Mouse (Mus musculus) forebrain, postnatal 0 days (tissue): ENCODE measurements around the gene Adamts3. TPM values are rescaled to one million over a fixed set of nuclear protein-coding genes. Genes with fewer than 3 reads are reported as not detected.

Experiments
- ATAC-seq: fragments of 200-750 bp; cut with Nextera tagmentation; 2 replicates; pipeline ENCODE4 v1.8.0; 2017; ENCODE audit warnings: mild to moderate bottlenecking, moderate library complexity
- DNase-seq: peaks from one replicate; pipeline ENCODE4 v3.0.0-alpha.2; 2015
- H3K27ac ChIP-seq: fragments of 300-500 bp; sonication (generic); 2 replicates; pipeline ENCODE4 v1.5.1; 2014; ENCODE audit warnings: low read depth, mild to moderate bottlenecking, antibody characterized with exemption, low read length, moderate library complexity, mixed read lengths
- H3K27me3 ChIP-seq: fragments of 300-500 bp; sonication (generic); 2 replicates; pipeline ENCODE4 v1.6.1; 2014; ENCODE audit warnings: mild to moderate bottlenecking, low read length, mixed read lengths; ENCODE audit not compliant: insufficient read depth
- H3K36me3 ChIP-seq: fragments of 300-500 bp; sonication (generic); 2 replicates; pipeline ENCODE4 v1.6.1; 2014; ENCODE audit warnings: mild to moderate bottlenecking, moderate library complexity; ENCODE audit not compliant: insufficient read depth
- H3K4me1 ChIP-seq: fragments of 300-500 bp; sonication (generic); 2 replicates; pipeline ENCODE4 v1.6.1; 2014; ENCODE audit warnings: antibody characterized with exemption; ENCODE audit not compliant: insufficient read depth
- H3K4me2 ChIP-seq: fragments of 300-500 bp; sonication (generic); 2 replicates; pipeline ENCODE4 v1.6.1; 2014; ENCODE audit warnings: low read depth, mild to moderate bottlenecking, moderate library complexity
- H3K4me3 ChIP-seq: fragments of 300-500 bp; sonication (generic); 2 replicates; pipeline ENCODE4 v1.5.1; 2014; ENCODE audit warnings: low read depth, low read length, mixed read lengths
- H3K9ac ChIP-seq: fragments of 300-500 bp; sonication (generic); 2 replicates; pipeline ENCODE4 v1.6.1; 2014; ENCODE audit warnings: mild to moderate bottlenecking
- H3K9me3 ChIP-seq: fragments of 300-500 bp; sonication (generic); 2 replicates; pipeline ENCODE4 v1.6.1; 2016; ENCODE audit warnings: low read length
- CTCF ChIP-seq: sonication (generic); IDR thresholded peaks from 2 replicates; pipeline ENCODE4 v1.5.1; 2016; ENCODE audit warnings: antibody characterized with exemption, control low read depth, low read depth
- WGBS: fragments of 180-500 bp; shearing (Covaris S2); extraction: QIAGEN DNeasy Blood & Tissue Kit; methylation state at CpG from one replicate; pipeline ENCODE4 v1.1.7; 2014; 5-methylcytosine and 5-hydroxymethylcytosine counted together
- polyA plus RNA-seq: library from polyadenylated mRNA; unstranded; fragments of >200 nt; fragmentation: Nextera tagmentation; extraction: Ambion mirVana; gene quantifications from 2 replicates; pipeline ENCODE4 v1.2.1, GENCODE M21; 2015
- total RNA-seq: library from RNA; depleted of rRNA; stranded (reverse); fragments of >200 nt; gene quantifications from 2 replicates; pipeline ENCODE4 v1.2.3, GENCODE M21; 2014

Adamts3 gene
- total and polyA plus RNA-seq, 2 experiments from 2014 or later, result 5.8 to 27.0 TPM

GRCm38 (mm10) chr5:89748185-89748884 lies 134.8 kb downstream of the Adamts3 start:
- H3K27ac ChIP-seq, result no peak overlapping the region
- WGBS, result 96% methylated on average over 2 of the region's 2 CpGs
- H3K9me3 ChIP-seq, result no peaks in the 10 kb centered on the region
- H3K27me3 ChIP-seq, result no peaks in the 10 kb centered on the region
- no peak for ATAC-seq
- H3K4me3 ChIP-seq, result no peak overlapping the region
- no peak overlapping the region for H3K9ac ChIP-seq
- no peaks in the 10 kb centered on the region for H3K36me3 ChIP-seq
- no peak overlapping the region for H3K4me2 ChIP-seq
- no peaks in the 10 kb centered on the region for H3K4me1 ChIP-seq
- no peak for DNase-seq
- no peak for TF ChIP-seq CTCF

- DNase-seq, result no peak
- Histone ChIP-seq H3K4me1 (no peaks in the 10 kb centered on the region), H3K9ac (no peak overlapping the region), H3K27me3 (no peaks in the 10 kb centered on the region), H3K9me3 (no peaks in the 10 kb centered on the region), H3K4me3 (no peak overlapping the region), H3K36me3 (no peaks in the 10 kb centered on the region), H3K4me2 (no peak overlapping the region), H3K27ac (no peak overlapping the region)
- WGBS, result 89% methylated on average over 5 of the region's 5 CpGs
- no peak for ATAC-seq
- no peak for TF ChIP-seq CTCF
These were observed 135.9 kb downstream of the Adamts3 start for GRCm38 (mm10) chr5:89747149-89747659.

GRCm38 (mm10) chr5:89745112-89745511 lies 138.0 kb downstream of the Adamts3 start:
- TF ChIP-seq CTCF, result no peak
- no peak for DNase-seq
- Histone ChIP-seq H3K4me2 (no peak overlapping the region), H3K36me3 (no peaks in the 10 kb centered on the region), H3K9ac (no peak overlapping the region), H3K4me3 (no peak overlapping the region), H3K27me3 (no peaks in the 10 kb centered on the region), H3K27ac (no peak overlapping the region), H3K4me1 (no peaks in the 10 kb centered on the region), H3K9me3 (no peaks in the 10 kb centered on the region)
- ATAC-seq, result no peak
- 76% methylated on average over 2 of the region's 2 CpGs for WGBS

GRCm38 (mm10) chr5:89734759-89735158 lies 148.4 kb downstream of the Adamts3 start:
- no peaks in the 10 kb centered on the region for H3K9me3 ChIP-seq
- no peaks in the 10 kb centered on the region for H3K4me1 ChIP-seq
- no peak overlapping the region for H3K9ac ChIP-seq
- H3K36me3 ChIP-seq, result no peaks in the 10 kb centered on the region
- DNase-seq (no peak), ATAC-seq (0 out of 2 replicates have a peak, but pooled peaks have one; percentile 2)
- no peak for TF ChIP-seq CTCF
- H3K27me3 ChIP-seq, result no peaks in the 10 kb centered on the region
- H3K27ac ChIP-seq, result no peak overlapping the region
- 73% methylated on average over 2 of the region's 2 CpGs for WGBS
- H3K4me2 ChIP-seq, result no peak overlapping the region
- H3K4me3 ChIP-seq, result no peak overlapping the region

- ATAC-seq (no peak), DNase-seq (no peak)
- Histone ChIP-seq H3K4me3 (no peak overlapping the region), H3K27me3 (no peaks in the 10 kb centered on the region), H3K9me3 (no peaks in the 10 kb centered on the region), H3K27ac (no peak overlapping the region), H3K4me2 (no peak overlapping the region), H3K9ac (no peak overlapping the region), H3K36me3 (no peaks in the 10 kb centered on the region), H3K4me1 (peaks cover 5% of the 10 kb centered on the region; the same call in 1 of the 2 replicates)
- WGBS, result 98% methylated on average over 3 of the region's 3 CpGs
- no peak for TF ChIP-seq CTCF
These were observed 152.7 kb downstream of the Adamts3 start for GRCm38 (mm10) chr5:89730411-89730810.

- Histone ChIP-seq H3K27ac (no peak overlapping the region), H3K4me2 (no peak overlapping the region), H3K4me3 (no peak overlapping the region), H3K9me3 (no peaks in the 10 kb centered on the region), H3K4me1 (peaks cover 5% of the 10 kb centered on the region; the same call in 1 of the 2 replicates), H3K27me3 (no peaks in the 10 kb centered on the region), H3K9ac (no peak overlapping the region), H3K36me3 (no peaks in the 10 kb centered on the region)
- no peak for TF ChIP-seq CTCF
- ATAC-seq (peak; percentile 79), DNase-seq (peak; percentile 38)
- WGBS, result 54% methylated on average over 3 of the region's 3 CpGs
These were observed 155.0 kb downstream of the Adamts3 start for GRCm38 (mm10) chr5:89728117-89728516.

- no peak overlapping the region for H3K4me3 ChIP-seq
- H3K27me3 ChIP-seq, result no peaks in the 10 kb centered on the region
- H3K36me3 ChIP-seq, result no peaks in the 10 kb centered on the region
- 48% methylated on average over 6 of the region's 6 CpGs for WGBS
- no peak overlapping the region for H3K9ac ChIP-seq
- H3K27ac ChIP-seq, result no peak overlapping the region
- H3K4me2 ChIP-seq, result no peak overlapping the region
- peak; percentile 22 for DNase-seq
- 0 out of 2 replicates have a peak, but pooled peaks have one; percentile 14 for ATAC-seq
- no peak for TF ChIP-seq CTCF
- H3K4me1 ChIP-seq, result peaks cover 5% of the 10 kb centered on the region; the same call in 1 of the 2 replicates
- H3K9me3 ChIP-seq, result no peaks in the 10 kb centered on the region
These were observed 155.6 kb downstream of the Adamts3 start for GRCm38 (mm10) chr5:89727497-89728057.
